Mouse (Mus musculus) erythroblast, embryonic 14.5 days (primary cell): Measurements from ENCODE around the gene C2cd5.

Experiments used
- GATA1 ChIP-seq: IDR thresholded peaks from 2 replicates; pipeline ENCODE4 v1.6.1; 2012; ENCODE audit warnings: low read length, inconsistent platforms, mixed read lengths
- TAL1 ChIP-seq: IDR thresholded peaks from 3 replicates; pipeline ENCODE4 v1.6.1; 2012; ENCODE audit warnings: low read length, inconsistent platforms, mixed read lengths

DNA sequence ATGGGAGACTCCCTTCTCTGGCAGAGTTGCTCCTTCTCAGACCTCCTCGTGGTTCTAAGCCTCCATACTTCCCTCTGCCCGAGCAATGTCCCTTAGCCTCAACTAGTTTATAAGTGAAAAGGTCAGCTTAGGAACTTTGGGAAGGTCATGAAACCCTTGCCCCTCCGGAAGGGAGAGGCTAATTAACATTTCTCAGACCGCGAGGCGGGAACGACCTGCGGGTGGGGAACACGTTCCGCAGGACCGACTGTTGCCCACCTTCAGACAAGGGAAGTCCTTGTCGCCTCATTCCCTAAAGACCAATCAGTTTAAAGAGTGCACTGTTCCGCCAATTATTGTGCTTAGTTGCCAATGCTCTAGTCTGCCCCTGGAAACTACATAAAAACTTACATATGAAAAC is 8.1 kb upstream of the C2cd5 start:
- no peak for TF ChIP-seq TAL1
- no peak for TF ChIP-seq GATA1
